Mouse (Mus musculus) liver, embryonic 11.5 days (tissue): ENCODE data around the gene 4931422A03Rik. TPM values are rescaled to one million over a fixed set of nuclear protein-coding genes. Genes with fewer than 3 reads are reported as not detected.
A peak's percentile ranks its signal among the peaks of the same experiment; 100 is the strongest.

Experiments used
- ATAC-seq: fragments of 200-750 bp; cut with Nextera tagmentation; replicated peaks from 2 replicates; pipeline ENCODE4 v1.8.0; 2017; ENCODE audit warnings: moderate number of reproducible peaks, mild to moderate bottlenecking, moderate TSS enrichment, moderate library complexity; ENCODE audit not compliant: low FRiP score
- DNase-seq: peaks from one replicate; pipeline ENCODE4 v3.0.0-alpha.2; 2017; ENCODE audit warnings: low spot score
- H3K27ac ChIP-seq: fragments of 300-500 bp; sonication (generic); 2 replicates; pipeline ENCODE4 v1.5.1; 2014; ENCODE audit warnings: mild to moderate bottlenecking, low read depth, low read length, control low read depth
- H3K27me3 ChIP-seq: fragments of 300-500 bp; sonication (generic); replicated peaks from 2 replicates; pipeline ENCODE4 v1.6.1; 2014; ENCODE audit warnings: low read length, mixed read lengths; ENCODE audit not compliant: control insufficient read depth, insufficient read depth
- H3K36me3 ChIP-seq: fragments of 300-500 bp; sonication (generic); 2 replicates; pipeline ENCODE4 v1.6.1; 2014; ENCODE audit warnings: mild to moderate bottlenecking, low read length, moderate library complexity, mixed read lengths; ENCODE audit not compliant: control insufficient read depth, insufficient read depth
- H3K4me1 ChIP-seq: fragments of 300-500 bp; sonication (generic); replicated peaks from 2 replicates; pipeline ENCODE4 v1.6.1; 2014; ENCODE audit warnings: low read length, mixed read lengths; ENCODE audit not compliant: control insufficient read depth, insufficient read depth
- H3K4me2 ChIP-seq: fragments of 300-500 bp; sonication (generic); 2 replicates; pipeline ENCODE4 v1.6.1; 2014; ENCODE audit warnings: mild to moderate bottlenecking, control low read depth, moderate library complexity
- H3K4me3 ChIP-seq: fragments of 300-500 bp; sonication (generic); 2 replicates; pipeline ENCODE4 v1.5.1; 2014; ENCODE audit warnings: low read depth, low read length, control low read depth
- H3K9ac ChIP-seq: fragments of 300-500 bp; sonication (generic); 2 replicates; pipeline ENCODE4 v1.6.1; 2014; ENCODE audit warnings: low read depth, low read length, control low read depth
- H3K9me3 ChIP-seq: fragments of 300-500 bp; sonication (generic); 2 replicates; pipeline ENCODE4 v1.6.1; 2016; ENCODE audit warnings: low read length, inconsistent platforms, mixed read lengths; ENCODE audit not compliant: control insufficient read depth
- WGBS: fragments of 180-500 bp; shearing (Covaris S2); extraction: QIAGEN DNeasy Blood & Tissue Kit; methylation state at CpG from one replicate; pipeline ENCODE4 v1.1.7; 2014; 5-methylcytosine and 5-hydroxymethylcytosine counted together
- polyA plus RNA-seq: library from polyadenylated mRNA; unstranded; fragments of >200 nt; fragmentation: Nextera tagmentation; extraction: Ambion mirVana; gene quantifications from 2 replicates; pipeline ENCODE4 v1.2.1, GENCODE M21; 2014

Gene 4931422A03Rik
- polyA plus RNA-seq, 1 experiment from 2014 or later: 3.2 TPM

GRCm38 (mm10) chr2:104007793-104008519 is 20.2 kb downstream of the 4931422A03Rik start:
- H3K27me3 ChIP-seq: 0 out of 2 replicates have a peak, but pooled peaks cover 3% of the 10 kb centered on the region

GRCm38 (mm10) chr2:104002711-104003413 is 25.3 kb downstream of the 4931422A03Rik start:
- peak; percentile 68 for ATAC-seq
- H3K9ac ChIP-seq: no peak overlapping the region
- no peaks in the 10 kb centered on the region for H3K4me1 ChIP-seq
- H3K9me3 ChIP-seq: no peaks in the 10 kb centered on the region
- 0 out of 2 replicates have a peak, but pooled peaks cover 3% of the 10 kb centered on the region for H3K27me3 ChIP-seq
- H3K4me2 ChIP-seq: no peak overlapping the region
- 30% methylated on average over 16 of the region's 16 CpGs for WGBS
- H3K27ac ChIP-seq: no peak overlapping the region
- H3K4me3 ChIP-seq: no peak overlapping the region
- no peaks in the 10 kb centered on the region for H3K36me3 ChIP-seq
- no peak for DNase-seq

More at GRCm38 (mm10) chr2:104007793-104008519, 20.2 kb downstream of the 4931422A03Rik start:
- no peak for DNase-seq
- no peak overlapping the region for H3K4me3 ChIP-seq
- no peaks in the 10 kb centered on the region for H3K4me1 ChIP-seq
- H3K27ac ChIP-seq: no peak overlapping the region
- no peaks in the 10 kb centered on the region for H3K9me3 ChIP-seq
- no peak overlapping the region for H3K9ac ChIP-seq
- H3K36me3 ChIP-seq: no peaks in the 10 kb centered on the region
- 74% methylated on average over 7 of the region's 7 CpGs for WGBS
- no peak for ATAC-seq
- H3K4me2 ChIP-seq: no peak overlapping the region

- DNase-seq (no peak), ATAC-seq (no peak)
- Histone ChIP-seq H3K4me1 (no peaks in the 10 kb centered on the region), H3K36me3 (no peaks in the 10 kb centered on the region), H3K27me3 (0 out of 2 replicates have a peak, but pooled peaks cover 3% of the 10 kb centered on the region), H3K27ac (no peak overlapping the region), H3K9ac (no peak overlapping the region), H3K4me2 (no peak overlapping the region), H3K4me3 (no peak overlapping the region), H3K9me3 (no peaks in the 10 kb centered on the region)
- WGBS: 66% methylated on average over 4 of the region's 4 CpGs
These were observed 26.3 kb downstream of the 4931422A03Rik start for GRCm38 (mm10) chr2:104001861-104002260.

- no peak overlapping the region for H3K9ac ChIP-seq
- no peaks in the 10 kb centered on the region for H3K4me1 ChIP-seq
- DNase-seq (no peak), ATAC-seq (no peak; the same call in 1 of the 2 replicates)
- H3K9me3 ChIP-seq: no peaks in the 10 kb centered on the region
- no peak overlapping the region for H3K4me2 ChIP-seq
- no peak overlapping the region for H3K4me3 ChIP-seq
- H3K27me3 ChIP-seq: 0 out of 2 replicates have a peak, but pooled peaks cover 3% of the 10 kb centered on the region
- WGBS: 19% methylated on average over 2 of the region's 2 CpGs
- no peaks in the 10 kb centered on the region for H3K36me3 ChIP-seq
- H3K27ac ChIP-seq: no peak overlapping the region
These were observed 27.1 kb downstream of the 4931422A03Rik start for GRCm38 (mm10) chr2:104001076-104001475.

GRCm38 (mm10) chr2:103992618-103993332 is 35.4 kb downstream of the 4931422A03Rik start:
- no peak overlapping the region for H3K27ac ChIP-seq
- H3K9ac ChIP-seq: no peak overlapping the region
- H3K4me3 ChIP-seq: no peak overlapping the region
- H3K36me3 ChIP-seq: no peaks in the 10 kb centered on the region
- H3K27me3 ChIP-seq: no peaks in the 10 kb centered on the region
- WGBS: 48% methylated on average over 17 of the region's 17 CpGs
- no peak overlapping the region for H3K4me2 ChIP-seq
- DNase-seq (no peak), ATAC-seq (no peak)
- H3K9me3 ChIP-seq: no peaks in the 10 kb centered on the region
- H3K4me1 ChIP-seq: no peaks in the 10 kb centered on the region

GRCm38 (mm10) chr2:103992162-103992561 is 36.0 kb downstream of the 4931422A03Rik start:
- no peaks in the 10 kb centered on the region for H3K4me1 ChIP-seq
- WGBS: 71% methylated on average over 9 of the region's 9 CpGs

GRCm38 (mm10) chr2:103991303-103991702 is 36.9 kb downstream of the 4931422A03Rik start:
- DNase-seq (no peak), ATAC-seq (no peak)
- no peak overlapping the region for H3K4me3 ChIP-seq
- no peak overlapping the region for H3K4me2 ChIP-seq
- no peaks in the 10 kb centered on the region for H3K4me1 ChIP-seq
- H3K27ac ChIP-seq: no peak overlapping the region
- H3K9me3 ChIP-seq: no peaks in the 10 kb centered on the region
- H3K27me3 ChIP-seq: no peaks in the 10 kb centered on the region
- H3K9ac ChIP-seq: no peak overlapping the region
- H3K36me3 ChIP-seq: no peaks in the 10 kb centered on the region

More at GRCm38 (mm10) chr2:103992162-103992561, 36.0 kb downstream of the 4931422A03Rik start:
- no peaks in the 10 kb centered on the region for H3K27me3 ChIP-seq
- H3K36me3 ChIP-seq: no peaks in the 10 kb centered on the region
- no peak for DNase-seq
- no peak for ATAC-seq
- H3K9me3 ChIP-seq: no peaks in the 10 kb centered on the region
- no peak overlapping the region for H3K4me3 ChIP-seq
- no peak overlapping the region for H3K9ac ChIP-seq
- H3K27ac ChIP-seq: no peak overlapping the region
- no peak overlapping the region for H3K4me2 ChIP-seq

GRCm38 (mm10) chr2:103989724-103990123 is 38.4 kb downstream of the 4931422A03Rik start:
- Histone ChIP-seq H3K4me1 (no peaks in the 10 kb centered on the region), H3K27me3 (no peaks in the 10 kb centered on the region), H3K27ac (no peak overlapping the region), H3K9ac (no peak overlapping the region), H3K36me3 (no peaks in the 10 kb centered on the region), H3K4me3 (no peak overlapping the region), H3K4me2 (no peak overlapping the region), H3K9me3 (no peaks in the 10 kb centered on the region)
- DNase-seq (no peak), ATAC-seq (no peak)
- 83% methylated on average over 6 of the region's 6 CpGs for WGBS
